Mouse (Mus musculus): ENCODE data around the gene Esr1. TPM values are rescaled to one million over a fixed set of nuclear protein-coding genes. Genes with fewer than 3 reads are reported as not detected.
"Not testable (repeated sequence)": the region's sequence is repeated elsewhere in the genome, so short reads cannot be mapped to it uniquely, and the experiment has no call there.

Esr1 gene
- polyA plus RNA-seq, 1 experiment from 2014 or later = 0.82 TPM

- peaks cover 20% of the 10 kb centered on the region for H3K4me1 ChIP-seq
- no peak overlapping the region for H3K27ac ChIP-seq
- ATAC-seq (ENCODE audit: insufficient number of reproducible peaks, low FRiP score, low TSS enrichment, low read depth) = no peak
- H3K4me3 ChIP-seq = no peak overlapping the region
- H3K9ac ChIP-seq = no peak overlapping the region
- no peaks in the 10 kb centered on the region for H3K36me3 ChIP-seq
- peaks cover 34% of the 10 kb centered on the region for H3K27me3 ChIP-seq
- no peaks in the 10 kb centered on the region for H3K9me3 ChIP-seq
- WGBS = 19% methylated on average over 10 of the region's 10 CpGs
- no peak overlapping the region for H3K4me2 ChIP-seq
Measured at GRCm38 (mm10) chr10:4713398-4713797, 102.0 kb downstream of the Esr1 start.

GRCm38 (mm10) chr10:4724851-4725250 lies 113.5 kb downstream of the Esr1 start:
- no peak overlapping the region for H3K9ac ChIP-seq
- ATAC-seq (ENCODE audit: insufficient number of reproducible peaks, low FRiP score, low TSS enrichment, low read depth) = no peak
- 48% methylated on average over 3 of the region's 3 CpGs for WGBS
- no peak overlapping the region for H3K4me2 ChIP-seq
- no peak overlapping the region for H3K4me3 ChIP-seq
- no peaks in the 10 kb centered on the region for H3K36me3 ChIP-seq
- H3K27ac ChIP-seq = no peak overlapping the region
- H3K27me3 ChIP-seq = no peaks in the 10 kb centered on the region
- no peaks in the 10 kb centered on the region for H3K4me1 ChIP-seq
- no peaks in the 10 kb centered on the region for H3K9me3 ChIP-seq

- Histone ChIP-seq H3K4me2 (no peak overlapping the region), H3K36me3 (no peaks in the 10 kb centered on the region), H3K9ac (no peak overlapping the region), H3K9me3 (no peaks in the 10 kb centered on the region), H3K27ac (no peak overlapping the region), H3K27me3 (no peaks in the 10 kb centered on the region), H3K4me3 (no peak overlapping the region), H3K4me1 (no peaks in the 10 kb centered on the region)
- no peak for ATAC-seq (ENCODE audit: insufficient number of reproducible peaks, low FRiP score, low TSS enrichment, low read depth)
- WGBS = 74% methylated on average over 6 of the region's 6 CpGs
Measured at GRCm38 (mm10) chr10:4726141-4726540, 114.7 kb downstream of the Esr1 start.

DNA sequence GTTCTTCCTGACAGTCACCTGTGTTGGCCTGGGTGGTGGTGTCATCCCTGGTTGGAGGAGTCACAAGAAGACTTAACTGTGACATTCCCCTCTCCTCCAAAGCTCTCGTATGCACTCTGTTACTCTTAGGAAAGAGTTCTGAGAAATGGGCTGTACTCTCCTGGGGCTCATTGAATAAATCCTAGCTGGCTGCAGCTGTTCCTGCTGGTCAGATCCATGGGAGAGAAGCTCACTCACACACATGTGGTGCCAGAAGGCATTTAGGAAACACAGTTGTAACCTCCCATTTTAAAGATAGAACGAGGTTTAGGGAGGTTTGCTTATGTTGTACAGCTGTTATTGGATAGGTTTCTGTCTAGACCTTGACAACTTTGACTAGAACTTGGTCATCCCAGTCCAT lies 120.9 kb downstream of the Esr1 start:
- no peaks in the 10 kb centered on the region for H3K9me3 ChIP-seq
- H3K9ac ChIP-seq = no peak overlapping the region
- no peaks in the 10 kb centered on the region for H3K4me1 ChIP-seq
- no peak overlapping the region for H3K4me3 ChIP-seq
- H3K36me3 ChIP-seq = no peaks in the 10 kb centered on the region
- H3K27ac ChIP-seq = no peak overlapping the region
- ATAC-seq (ENCODE audit: insufficient number of reproducible peaks, low FRiP score, low TSS enrichment, low read depth) = no peak
- 29% methylated on average over 2 of the region's 2 CpGs for whole genome bisulfite sequencing
- no peak overlapping the region for H3K4me2 ChIP-seq
- H3K27me3 ChIP-seq = no peaks in the 10 kb centered on the region

DNA sequence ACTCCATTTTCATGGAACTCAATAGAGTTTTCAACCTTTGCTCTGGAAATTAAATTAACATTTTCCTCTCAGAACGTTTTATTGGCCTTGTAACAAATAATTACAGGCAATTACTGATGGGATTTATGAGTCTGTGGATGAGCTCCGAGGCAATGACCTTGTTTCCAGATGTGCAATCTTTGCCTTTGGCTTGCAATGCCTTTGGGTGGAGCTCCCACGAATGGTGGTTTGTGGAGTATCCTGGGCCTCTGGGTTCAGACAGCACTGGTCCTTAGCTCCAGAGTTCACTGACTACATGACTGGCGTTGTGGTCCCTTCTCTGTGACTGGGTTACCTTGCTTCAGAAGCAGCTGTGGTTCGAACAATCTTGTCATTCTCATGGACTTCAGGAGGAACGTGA lies 122.6 kb downstream of the Esr1 start:
- whole genome bisulfite sequencing = 42% methylated on average over 6 of the region's 6 CpGs
- H3K9ac ChIP-seq = no peak overlapping the region
- no peak overlapping the region for H3K27ac ChIP-seq
- no peaks in the 10 kb centered on the region for H3K27me3 ChIP-seq
- no peak overlapping the region for H3K4me2 ChIP-seq
- H3K9me3 ChIP-seq = no peaks in the 10 kb centered on the region
- no peak for ATAC-seq (ENCODE audit: insufficient number of reproducible peaks, low FRiP score, low TSS enrichment, low read depth)
- no peaks in the 10 kb centered on the region for H3K36me3 ChIP-seq
- no peak overlapping the region for H3K4me3 ChIP-seq
- H3K4me1 ChIP-seq = no peaks in the 10 kb centered on the region

GRCm38 (mm10) chr10:4734942-4735341 lies 123.5 kb downstream of the Esr1 start:
- Histone ChIP-seq H3K36me3 (no peaks in the 10 kb centered on the region), H3K4me3 (no peak overlapping the region), H3K27ac (no peak overlapping the region), H3K9ac (no peak overlapping the region), H3K4me1 (no peaks in the 10 kb centered on the region), H3K4me2 (no peak overlapping the region), H3K27me3 (no peaks in the 10 kb centered on the region), H3K9me3 (no peaks in the 10 kb centered on the region)
- ATAC-seq (ENCODE audit: insufficient number of reproducible peaks, low FRiP score, low TSS enrichment, low read depth) = no peak
- 89% methylated on average over 2 of the region's 2 CpGs for whole genome bisulfite sequencing

DNA sequence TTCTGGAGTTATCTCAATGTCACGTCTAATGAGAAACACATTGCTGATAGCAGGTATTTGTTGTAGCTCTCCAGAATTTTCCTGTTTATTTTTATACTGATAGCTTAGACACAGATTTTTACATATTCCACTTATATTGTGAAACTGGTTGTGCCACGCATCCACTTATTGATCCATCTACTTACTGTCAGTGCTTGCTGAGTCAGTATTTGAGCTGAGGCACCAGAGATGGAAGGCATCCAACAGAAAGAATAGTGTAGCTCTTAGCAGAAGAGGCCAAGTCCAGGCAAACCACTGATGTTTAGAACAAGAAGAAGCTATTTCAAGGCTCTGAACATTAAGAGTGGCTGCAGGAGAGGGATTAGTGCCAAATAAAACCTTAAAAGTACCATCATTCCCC lies 126.9 kb downstream of the Esr1 start:
- H3K27ac ChIP-seq = no peak overlapping the region
- no peak overlapping the region for H3K4me2 ChIP-seq
- no peaks in the 10 kb centered on the region for H3K27me3 ChIP-seq
- H3K4me3 ChIP-seq = no peak overlapping the region
- WGBS = 83% methylated on average over 2 of the region's 2 CpGs
- no peaks in the 10 kb centered on the region for H3K36me3 ChIP-seq
- H3K9ac ChIP-seq = no peak overlapping the region
- ATAC-seq (ENCODE audit: insufficient number of reproducible peaks, low FRiP score, low TSS enrichment, low read depth) = no peak
- H3K4me1 ChIP-seq = no peaks in the 10 kb centered on the region
- H3K9me3 ChIP-seq = no peaks in the 10 kb centered on the region

- H3K4me1 ChIP-seq; H3K9ac ChIP-seq; H3K4me2 ChIP-seq; ATAC-seq (ENCODE audit: insufficient number of reproducible peaks, low FRiP score, low TSS enrichment, low read depth); H3K27ac ChIP-seq; H3K9me3 ChIP-seq; H3K4me3 ChIP-seq; H3K27me3 ChIP-seq; H3K36me3 ChIP-seq: not testable (repeated sequence)
- 73% methylated on average over 1 of the region's 1 CpGs for WGBS
Measured at GRCm38 (mm10) chr10:4751091-4751490, 139.7 kb downstream of the Esr1 start.

DNA sequence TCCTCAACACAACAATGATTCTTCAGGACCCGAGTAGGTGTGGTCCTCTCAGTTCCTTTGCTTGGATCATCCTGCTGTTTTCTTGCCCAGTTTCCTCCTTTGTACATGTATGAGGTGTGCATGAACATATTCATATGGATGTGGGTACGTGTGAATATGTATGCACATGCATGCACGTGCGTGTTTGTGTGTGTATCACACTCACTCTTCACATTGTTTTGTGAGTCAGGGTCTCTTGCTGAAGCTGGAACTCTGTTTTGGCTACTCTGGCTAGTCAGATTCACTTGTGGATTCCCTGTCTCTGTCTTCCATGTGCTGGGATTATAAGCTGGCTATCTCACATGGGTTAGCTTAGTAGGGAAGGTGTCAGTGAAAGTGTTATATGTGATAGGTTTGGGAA lies 141.6 kb downstream of the Esr1 start:
- Histone ChIP-seq H3K4me3 (no peak overlapping the region), H3K27ac (no peak overlapping the region), H3K27me3 (no peaks in the 10 kb centered on the region), H3K4me2 (no peak overlapping the region), H3K9me3 (no peaks in the 10 kb centered on the region), H3K9ac (no peak overlapping the region), H3K36me3 (no peaks in the 10 kb centered on the region), H3K4me1 (no peaks in the 10 kb centered on the region)
- no peak for ATAC-seq (ENCODE audit: insufficient number of reproducible peaks, low FRiP score, low TSS enrichment, low read depth)
- 86% methylated on average over 4 of the region's 4 CpGs for WGBS

- Histone ChIP-seq H3K27ac (no peak overlapping the region), H3K4me2 (no peak overlapping the region), H3K27me3 (no peaks in the 10 kb centered on the region), H3K9ac (no peak overlapping the region), H3K4me1 (no peaks in the 10 kb centered on the region), H3K4me3 (no peak overlapping the region), H3K36me3 (no peaks in the 10 kb centered on the region), H3K9me3 (no peaks in the 10 kb centered on the region)
- 78% methylated on average over 3 of the region's 3 CpGs for WGBS
- ATAC-seq (ENCODE audit: insufficient number of reproducible peaks, low FRiP score, low TSS enrichment, low read depth) = no peak
Measured at GRCm38 (mm10) chr10:4775541-4775940, 164.1 kb downstream of the Esr1 start.

DNA sequence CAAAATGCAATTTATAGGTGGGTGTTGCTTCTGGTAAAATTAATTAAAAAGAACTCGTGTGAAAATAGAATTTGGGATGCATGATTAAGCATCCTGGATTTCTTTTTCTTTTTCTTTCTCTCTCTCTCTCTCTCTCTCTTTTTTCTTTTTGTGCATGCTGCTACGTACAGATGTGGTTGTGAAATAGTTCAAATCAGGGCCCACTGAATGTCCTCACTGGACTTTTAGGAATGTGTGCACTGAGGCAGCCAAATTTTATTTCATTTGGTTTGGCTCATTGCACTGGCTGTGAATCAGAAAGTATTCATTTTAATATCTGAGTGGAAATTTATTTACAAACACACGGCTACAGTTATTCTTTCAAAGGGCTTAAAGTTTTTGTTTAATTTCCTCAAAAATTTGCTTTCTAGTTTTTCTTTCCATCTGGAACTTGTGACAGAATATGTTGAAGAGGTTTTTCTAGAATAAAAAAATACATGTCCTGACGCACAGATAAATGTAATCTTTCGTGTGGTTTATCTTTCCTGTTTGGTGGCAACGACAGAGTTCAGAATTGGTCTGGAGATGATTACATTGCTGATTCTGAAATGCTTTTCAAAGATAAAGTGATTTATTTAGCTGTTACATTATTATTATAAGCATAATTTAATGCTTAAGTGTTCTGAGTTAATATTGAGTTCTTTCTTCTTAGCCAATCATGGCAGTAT lies 164.8 kb downstream of the Esr1 start:
- no peak overlapping the region for H3K9ac ChIP-seq

GRCm38 (mm10) chr10:4776714-4777090 lies 165.3 kb downstream of the Esr1 start:
- Histone ChIP-seq H3K27ac (no peak overlapping the region), H3K9ac (no peak overlapping the region), H3K27me3 (no peaks in the 10 kb centered on the region), H3K9me3 (no peaks in the 10 kb centered on the region), H3K36me3 (no peaks in the 10 kb centered on the region), H3K4me1 (no peaks in the 10 kb centered on the region), H3K4me3 (no peak overlapping the region), H3K4me2 (no peak overlapping the region)
- 76% methylated on average over 4 of the region's 4 CpGs for WGBS
- no peak for ATAC-seq (ENCODE audit: insufficient number of reproducible peaks, low FRiP score, low TSS enrichment, low read depth)

More for the DNA sequence above, 164.8 kb downstream of the Esr1 start:
- Histone ChIP-seq H3K27me3 (no peaks in the 10 kb centered on the region), H3K4me3 (no peak overlapping the region), H3K27ac (no peak overlapping the region), H3K4me2 (no peak overlapping the region), H3K9me3 (no peaks in the 10 kb centered on the region), H3K36me3 (no peaks in the 10 kb centered on the region), H3K4me1 (no peaks in the 10 kb centered on the region)
- WGBS = 63% methylated on average over 6 of the region's 6 CpGs
- no peak for ATAC-seq (ENCODE audit: insufficient number of reproducible peaks, low FRiP score, low TSS enrichment, low read depth)

- H3K27ac ChIP-seq = no peak overlapping the region
- H3K36me3 ChIP-seq = no peaks in the 10 kb centered on the region
- no peak overlapping the region for H3K4me2 ChIP-seq
- no peak overlapping the region for H3K9ac ChIP-seq
- ATAC-seq (ENCODE audit: insufficient number of reproducible peaks, low FRiP score, low TSS enrichment, low read depth) = no peak
- H3K9me3 ChIP-seq = no peaks in the 10 kb centered on the region
- no peaks in the 10 kb centered on the region for H3K4me1 ChIP-seq
- WGBS = 53% methylated on average over 3 of the region's 3 CpGs
- H3K27me3 ChIP-seq = no peaks in the 10 kb centered on the region
- H3K4me3 ChIP-seq = no peak overlapping the region
Measured at GRCm38 (mm10) chr10:4777996-4778395, 166.6 kb downstream of the Esr1 start.

All from limb, embryonic 15.5 days (tissue).